Mouse (Mus musculus) left cerebral cortex, postnatal 10 days (tissue): ENCODE data around the gene Epn2. TPM values are rescaled to one million over a fixed set of nuclear protein-coding genes. Genes with fewer than 3 reads are reported as not detected.

ENCODE experiments used
- DNase-seq, 2 experiments: peaks; one replicate each; pipeline ENCODE4 v3.0.0; 2021 to 2022; ENCODE audit warnings: low spot score in 2 of 2, mixed read lengths in 1 of 2; ENCODE audit errors: extremely low spot score in 1 of 2
- intact Hi-C: fragments of 180-260 bp; cut with DNase I; formaldehyde crosslinking; loops from one replicate; pipeline ENCODE4 v1.15.1; 2025
- total RNA-seq, 2 experiments: library from RNA; stranded (reverse); gene quantifications; 2 replicates each; pipeline ENCODE4 v1.2.3; 2021

The Epn2 gene
- total RNA-seq, 2 experiments from 2014 or later = 97.6 to 99.1 TPM

- no peak for DNase-seq
- intact Hi-C loops = no loop called here
Measured at GRCm38 (mm10) chr11:61559572-61559971, 19.9 kb downstream of the Epn2 start.

GRCm38 (mm10) chr11:61553015-61553754 is 26.3 kb downstream of the Epn2 start:
- no peak for DNase-seq
- intact Hi-C loops = no loop called here

- intact Hi-C loops = no loop called here
- DNase-seq = no peak
Measured at GRCm38 (mm10) chr11:61550631-61551030, 28.9 kb downstream of the Epn2 start.

GRCm38 (mm10) chr11:61547710-61548109 is 31.8 kb downstream of the Epn2 start:
- intact Hi-C loops = no loop called here
- no peak for DNase-seq

GRCm38 (mm10) chr11:61546452-61546851 is 33.0 kb downstream of the Epn2 start:
- intact Hi-C loops = no loop called here
- DNase-seq = no peak

- intact Hi-C loops = no loop called here
- no peak for DNase-seq
Measured at GRCm38 (mm10) chr11:61545586-61545985, 33.9 kb downstream of the Epn2 start.

GRCm38 (mm10) chr11:61541106-61541505 is 38.4 kb downstream of the Epn2 start:
- intact Hi-C loops = no loop called here
- no peak for DNase-seq

- intact Hi-C loops = no loop called here
- DNase-seq = no peak
Measured at GRCm38 (mm10) chr11:61540642-61541041, 38.8 kb downstream of the Epn2 start.

- intact Hi-C loops = no loop called here
- DNase-seq = peak in 1 of 2 experiments; percentile 48
Measured at GRCm38 (mm10) chr11:61537362-61537761, 42.1 kb downstream of the Epn2 start.

GRCm38 (mm10) chr11:61536952-61537351 is 42.5 kb downstream of the Epn2 start:
- DNase-seq = no peak
- intact Hi-C loops = no loop called here

- no peak for DNase-seq
- intact Hi-C loops = no loop called here
Measured at GRCm38 (mm10) chr11:61535530-61535929, 44.0 kb downstream of the Epn2 start.

- intact Hi-C loops = no loop called here
- DNase-seq = peak in 1 of 2 experiments; percentile 82
Measured at GRCm38 (mm10) chr11:61533571-61533970, 45.9 kb downstream of the Epn2 start.

GRCm38 (mm10) chr11:61532820-61533219 is 46.7 kb downstream of the Epn2 start:
- no peak for DNase-seq
- intact Hi-C loops = no loop called here

GRCm38 (mm10) chr11:61529268-61529713 is 50.2 kb downstream of the Epn2 start:
- intact Hi-C loops = loop anchor here (2.0 kb wide), 1 partner anchor 50 kb away; the partner anchor contains the start of gene Epn2
- DNase-seq = peak; percentile 58 to 81

- DNase-seq = no peak
Measured at GRCm38 (mm10) chr11:61526872-61527271, 52.6 kb downstream of the Epn2 start.

GRCm38 (mm10) chr11:61519484-61520107 is 59.9 kb downstream of the Epn2 start:
- DNase-seq = no peak
- intact Hi-C loops = no loop called here

More at GRCm38 (mm10) chr11:61526872-61527271, 52.6 kb downstream of the Epn2 start:
- intact Hi-C loops = no loop called here

- intact Hi-C loops = no loop called here
- no peak for DNase-seq
Measured at GRCm38 (mm10) chr11:61518871-61519270, 60.6 kb downstream of the Epn2 start.

- intact Hi-C loops = no loop called here
Measured at GRCm38 (mm10) chr11:61517971-61518370, 61.5 kb downstream of the Epn2 start.

GRCm38 (mm10) chr11:61514953-61515352 is 64.5 kb downstream of the Epn2 start:
- intact Hi-C loops = loop anchor here (5.0 kb wide), 2 partner anchors 62 to 202 kb away; partner anchors contain the start of gene Epn2
- no peak for DNase-seq

More at GRCm38 (mm10) chr11:61517971-61518370, 61.5 kb downstream of the Epn2 start:
- no peak for DNase-seq

GRCm38 (mm10) chr11:61504713-61505257 is 74.7 kb downstream of the Epn2 start, which contains the start of gene B9d1:
B9d1 (plus strand) TSS chr11:61505144.
- intact Hi-C loops = loop anchor here (5.0 to 10.0 kb wide), 3 partner anchors 87 to 320 kb away; no protein-coding TSS in a partner anchor
- peak; percentile 95 to 97 for DNase-seq
